Mouse (Mus musculus) spleen, adult 2 months (tissue): ENCODE measurements around the gene Nr1i2.

Experiments used
- CTCF ChIP-seq: fragments of 200-500 bp; IDR thresholded peaks from 2 replicates; pipeline ENCODE4 v1.5.1; 2011; ENCODE audit warnings: mild to moderate bottlenecking, inconsistent platforms; ENCODE audit not compliant: insufficient read depth, insufficient read length, insufficient replicate concordance; ENCODE audit errors: extremely low read depth
- POLR2A ChIP-seq: fragments of 200-500 bp; IDR thresholded peaks from 2 replicates; pipeline ENCODE4 v1.6.1; 2011; ENCODE audit warnings: low read depth, low read length, inconsistent platforms

GRCm38 (mm10) chr16:38283300-38283699 is 11.3 kb downstream of the Nr1i2 start:
- TF ChIP-seq CTCF: no peak
- TF ChIP-seq POLR2A: no peak
